Mouse (Mus musculus) brain, embryonic 14.5 days (tissue): ENCODE results near the gene Aplf.

Experiments used
- CTCF ChIP-seq: fragments of 200-500 bp; IDR thresholded peaks from 2 replicates; pipeline ENCODE4 v1.5.1; 2012; ENCODE audit warnings: inconsistent platforms, mild to moderate bottlenecking, moderate library complexity, borderline replicate concordance; ENCODE audit not compliant: insufficient read depth, insufficient read length; ENCODE audit errors: extremely low read depth
- POLR2A ChIP-seq: fragments of 200-500 bp; IDR thresholded peaks from 2 replicates; pipeline ENCODE4 v1.6.1; 2012; ENCODE audit warnings: mild to moderate bottlenecking, inconsistent platforms, borderline replicate concordance; ENCODE audit not compliant: poor library complexity, insufficient read depth, insufficient read length, severe bottlenecking; ENCODE audit errors: extremely low read depth

- TF ChIP-seq CTCF (no peak), POLR2A (no peak)
Observed at GRCm38 (mm10) chr6:87671353-87671752, 640 bp downstream of the Aplf start.
